15 mouse cellular contexts compared by ENCODE assay signal in genomic region chr5:135826225-135826624, GRCm38 (mm10). TPM values are rescaled to one million over a fixed set of nuclear protein-coding genes. Genes with fewer than 3 reads are reported as not detected.
A peak's percentile ranks its signal among the peaks of the same experiment; 100 is the strongest.
DNase-seq lines count a peak whose midpoint lies in the region; ATAC-seq and TF ChIP-seq lines count a peak whose summit lies in the region.
"Had no signal": no experiment of that assay in that cellular context is flagged by ENCODE, and none has a peak within 500 bp of the region (broad histone marks: within the 10 kb centered on the region; RNA-seq: fewer than 3 reads in every experiment).

No protein-coding gene starts in this region.

- no peaks in the 10 kb centered on the region for H3K27me3 ChIP-seq in hindbrain, embryonic 14.5 days (ENCODE audit: control insufficient read depth, insufficient read depth, low read length)
- H3K27me3 ChIP-seq in midbrain, postnatal 0 days (ENCODE audit: insufficient read depth, low read length), result no peaks in the 10 kb centered on the region
- no peaks in the 10 kb centered on the region for H3K27me3 ChIP-seq in kidney, adult 2 months (replicated peaks; ENCODE audit: control insufficient read depth, insufficient read depth, low read length)
- H3K27me3 ChIP-seq: intestine, embryonic 15.5 days; liver, embryonic 13.5 days had no signal

- H3K9ac ChIP-seq in hindbrain, embryonic 14.5 days, result peak overlapping the region; percentile 31; the same call in 1 of the 2 replicates
- 0 out of 2 replicates have a peak overlapping the region, but pooled peaks have one; percentile 0 for H3K9ac ChIP-seq in midbrain, postnatal 0 days (replicated peaks; ENCODE audit: low read length, poor library complexity, severe bottlenecking)
- H3K9ac ChIP-seq: heart, embryonic 15.5 days; intestine, embryonic 15.5 days; liver, embryonic 13.5 days had no signal

- H3K27ac ChIP-seq in hindbrain, embryonic 14.5 days, result peak overlapping the region; percentile 75
- H3K27ac ChIP-seq in midbrain, postnatal 0 days (ENCODE audit: low read depth, low read length), result 0 out of 2 replicates have a peak overlapping the region, but pooled peaks have one; percentile 34
- no peak overlapping the region for H3K27ac ChIP-seq in kidney, adult 2 months (ENCODE audit: insufficient read depth, low read depth, low read length)
- H3K27ac ChIP-seq: heart, embryonic 15.5 days; intestine, embryonic 15.5 days; liver, embryonic 13.5 days had no signal

- H3K4me3 ChIP-seq in hindbrain, embryonic 14.5 days (replicated peaks; ENCODE audit: low read length), result no peak overlapping the region
- no peak overlapping the region for H3K4me3 ChIP-seq in midbrain, postnatal 0 days (ENCODE audit: low read depth, low read length)
- H3K4me3 ChIP-seq in kidney, adult 2 months (ENCODE audit: insufficient read depth, low read depth, low read length), result no peak overlapping the region
- H3K4me3 ChIP-seq: heart, embryonic 15.5 days; intestine, embryonic 15.5 days; liver, embryonic 13.5 days had no signal

- H3K9me3 ChIP-seq in hindbrain, embryonic 14.5 days (ENCODE audit: control insufficient read depth, low read length), result no peaks in the 10 kb centered on the region
- H3K9me3 ChIP-seq in midbrain, postnatal 0 days (ENCODE audit: low read length), result no peaks in the 10 kb centered on the region
- H3K9me3 ChIP-seq: heart, embryonic 15.5 days; intestine, embryonic 15.5 days; liver, embryonic 13.5 days had no signal

- no peak for TF ChIP-seq CTCF in midbrain, postnatal 0 days (IDR thresholded peaks at IDR 0.05)
- no peak for TF ChIP-seq CTCF in kidney, adult 2 months (conservative IDR thresholded peaks at IDR 0.05; ENCODE audit: insufficient read depth, insufficient read length, low read depth, low read length)

- WGBS in hindbrain, embryonic 14.5 days, result 34% methylated on average over 6 of the region's 6 CpGs
- WGBS in midbrain, postnatal 0 days, result 27% methylated on average over 6 of the region's 6 CpGs
- 49% methylated on average over 6 of the region's 6 CpGs for WGBS in kidney, adult 2 months

- ATAC-seq in frontal cortex, adult (ENCODE audit: low TSS enrichment), result 0 out of 2 replicates have a peak, but pooled peaks have one; percentile 10
- no peak for ATAC-seq in hindbrain, embryonic 14.5 days (ENCODE audit: low FRiP score)
- ATAC-seq in midbrain, postnatal 0 days (ENCODE audit: low FRiP score), result no peak
- ATAC-seq: intestine, embryonic 15.5 days had no signal

- no peak overlapping the region for H3K4me2 ChIP-seq in hindbrain, embryonic 14.5 days (replicated peaks)
- no peak overlapping the region for H3K4me2 ChIP-seq in midbrain, postnatal 0 days (ENCODE audit: low read depth, low read length, poor library complexity, severe bottlenecking)
- H3K4me2 ChIP-seq: heart, embryonic 15.5 days; intestine, embryonic 15.5 days; liver, embryonic 13.5 days had no signal

- DNase-seq in frontal cortex, postnatal 36 days (ENCODE audit: low spot score in 2 of 2), result no peak
- DNase-seq in brain, adult 2 months (ENCODE audit: low read depth, low spot score), result peak; percentile 42
- no peak for DNase-seq in hindbrain, embryonic 14.5 days (ENCODE audit: low spot score)
- no peak for DNase-seq in midbrain, postnatal 0 days (ENCODE audit: low spot score)
- no peak for DNase-seq in kidney, adult 2 months
- DNase-seq in kidney, postnatal 14 days, result no peak
- no peak for DNase-seq in layer of hippocampus, postnatal 25 days (ENCODE audit: extremely low spot score in 1 of 2, low spot score in 1 of 2)
- DNase-seq: embryo, embryonic 11 days; liver, embryonic 13.5 days; thymus, postnatal 14 days had no signal

- H3K4me1 ChIP-seq in hindbrain, embryonic 14.5 days (replicated peaks; ENCODE audit: control insufficient read depth, insufficient read depth, low read length), result peaks cover 45% of the 10 kb centered on the region
- peaks cover 17% of the 10 kb centered on the region; the same call in 1 of the 2 replicates for H3K4me1 ChIP-seq in midbrain, postnatal 0 days (ENCODE audit: insufficient read depth, low read length)
- no peaks in the 10 kb centered on the region for H3K4me1 ChIP-seq in kidney, adult 2 months (ENCODE audit: control insufficient read depth, insufficient read depth, low read length)
- H3K4me1 ChIP-seq: heart, embryonic 15.5 days; liver, embryonic 13.5 days had no signal

- no peak for TF ChIP-seq POLR2A in kidney, adult 2 months (IDR thresholded peaks at IDR 0.05; ENCODE audit: low read depth, low read length)

- peaks cover 10% of the 10 kb centered on the region; the same call in 1 of the 2 replicates for H3K36me3 ChIP-seq in hindbrain, embryonic 14.5 days (replicated peaks; ENCODE audit: control insufficient read depth, insufficient read depth)
- 0 out of 2 replicates have a peak, but pooled peaks cover 6% of the 10 kb centered on the region for H3K36me3 ChIP-seq in midbrain, postnatal 0 days (ENCODE audit: insufficient read depth, low read length)
- no peaks in the 10 kb centered on the region for H3K36me3 ChIP-seq in kidney, adult 2 months (ENCODE audit: control insufficient read depth, insufficient read depth, low read length)
- H3K36me3 ChIP-seq: heart, embryonic 15.5 days; intestine, embryonic 15.5 days; liver, embryonic 13.5 days had no signal

RNA-seq across cellular contexts. Expression of gene Srrm3, which starts 19.5 kb away (rescaled TPM):
- 49.3 and 51.3 TPM in 2 replicates for polyA plus RNA-seq in hindbrain, embryonic 14.5 days (2014; fragmentation: Nextera tagmentation; extraction: Ambion mirVana)
- total RNA-seq in midbrain, postnatal 0 days (2014; rRNA removed), result 85.2 and 123 TPM in 2 replicates
- 52.5 and 58.8 TPM in 2 replicates for polyA plus RNA-seq in midbrain, postnatal 0 days (2015; fragmentation: Nextera tagmentation; extraction: Ambion mirVana)
- 0.03 and 0.16 TPM in 2 replicates for polyA plus RNA-seq in kidney, adult 2 months (2012; rRNA removed)
- total RNA-seq in layer of hippocampus, postnatal 25 days (2021), result 10 to 100 TPM; 62.7 to 81.7 TPM
- total RNA-seq: monocyte, adult 5-6 weeks had no signal
- polyA plus RNA-seq: liver, embryonic 13.5 days had no signal

RNA-seq across cellular contexts. Expression of gene Mdh2, which starts 47.9 kb away (rescaled TPM):
- polyA plus RNA-seq in hindbrain, embryonic 14.5 days (2014; fragmentation: Nextera tagmentation; extraction: Ambion mirVana), result 599 and 617 TPM in 2 replicates
- 158 and 172 TPM in 2 replicates for total RNA-seq in midbrain, postnatal 0 days (2014; rRNA removed)
- 656 and 707 TPM in 2 replicates for polyA plus RNA-seq in midbrain, postnatal 0 days (2015; fragmentation: Nextera tagmentation; extraction: Ambion mirVana)
- polyA plus RNA-seq in kidney, adult 2 months (2012; rRNA removed), result 1,141 and 1,152 TPM in 2 replicates
- total RNA-seq in layer of hippocampus, postnatal 25 days (2021), result 100 to 1,000 TPM; 397 to 426 TPM

RNA-seq across cellular contexts. Expression of gene Styxl1, which starts 48.0 kb away (rescaled TPM):
- polyA plus RNA-seq in hindbrain, embryonic 14.5 days (2014; fragmentation: Nextera tagmentation; extraction: Ambion mirVana), result 0.25 and 0.30 TPM in 2 replicates
- not detected in 2 replicates for total RNA-seq in midbrain, postnatal 0 days (2014; rRNA removed)
- 0.33 and 0.44 TPM in 2 replicates for polyA plus RNA-seq in midbrain, postnatal 0 days (2015; fragmentation: Nextera tagmentation; extraction: Ambion mirVana)
- 0.38 and 0.67 TPM in 2 replicates for polyA plus RNA-seq in kidney, adult 2 months (2012; rRNA removed)
- total RNA-seq in layer of hippocampus, postnatal 25 days (2021), result under 1 TPM in 1 of 2 experiments, not detected in 1; 0.40 TPM
- total RNA-seq: left cerebral cortex, postnatal 36 days; monocyte, adult 5-6 weeks had no signal
- polyA plus RNA-seq: liver, embryonic 13.5 days had no signal

Comparison
In these comparisons a context has a peak if more than half of its experiments do, and no peak if none do; other contexts are left out.
1. RNA of gene Srrm3, which starts 19.5 kb away (polyA plus RNA-seq): 52.5 to 58.8 TPM in midbrain, postnatal 0 days and 49.3 to 51.3 TPM in hindbrain, embryonic 14.5 days; 0.03 to 0.16 TPM in kidney, adult 2 months; every median in the first group is over 10 times any median in the second.